Mouse (Mus musculus): ENCODE data around the gene Ccl24.
"Not testable (repeated sequence)": the region's sequence is repeated elsewhere in the genome, so short reads cannot be mapped to it uniquely, and the experiment has no call there.

Gene Ccl24

DNA sequence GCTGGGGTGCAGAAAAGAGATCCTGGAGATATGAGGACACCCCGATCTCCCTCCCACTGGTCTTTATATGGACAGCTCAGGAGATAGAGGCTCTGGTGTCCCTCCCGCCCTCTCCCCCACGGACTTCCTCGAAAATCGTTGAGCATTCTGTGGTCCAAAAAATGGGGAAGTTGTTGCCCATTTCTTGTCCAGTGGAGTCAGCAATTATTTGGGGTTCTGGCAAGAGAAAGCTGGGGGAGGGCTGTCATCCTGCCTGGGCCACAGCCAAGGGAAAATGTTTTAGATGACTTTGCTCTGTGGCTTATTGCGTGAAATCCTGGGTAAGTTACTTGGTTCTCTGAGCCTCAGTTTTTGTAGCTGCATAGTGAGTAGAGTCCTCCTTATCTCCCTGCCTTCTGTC is at the start of gene Ccl24:
Gene Ccl24, minus strand, starts transcription at position 44 of the 400 bp plus-strand sequence.
- no peak for DNase-seq

DNA sequence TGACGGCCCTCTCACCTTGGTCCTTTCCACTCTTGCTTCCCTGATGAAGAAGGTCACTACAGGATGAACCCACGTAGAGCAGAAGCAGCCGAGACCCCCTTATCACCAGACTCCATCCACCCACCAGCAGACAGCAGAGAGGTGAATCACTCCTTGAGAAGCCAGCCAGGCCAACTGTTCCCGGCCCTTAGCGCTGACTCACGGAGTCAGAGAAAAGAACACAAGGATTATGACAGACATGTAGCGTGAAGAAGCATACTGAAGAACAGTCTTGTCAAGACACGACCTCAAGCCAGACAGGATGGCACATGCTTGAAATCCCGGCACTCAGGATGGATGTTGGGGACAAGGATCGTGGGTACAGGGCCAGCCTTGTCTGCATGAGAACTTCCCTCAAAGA is 48.9 kb upstream of the Ccl24 start:
- DNase-seq: no peak

DNA sequence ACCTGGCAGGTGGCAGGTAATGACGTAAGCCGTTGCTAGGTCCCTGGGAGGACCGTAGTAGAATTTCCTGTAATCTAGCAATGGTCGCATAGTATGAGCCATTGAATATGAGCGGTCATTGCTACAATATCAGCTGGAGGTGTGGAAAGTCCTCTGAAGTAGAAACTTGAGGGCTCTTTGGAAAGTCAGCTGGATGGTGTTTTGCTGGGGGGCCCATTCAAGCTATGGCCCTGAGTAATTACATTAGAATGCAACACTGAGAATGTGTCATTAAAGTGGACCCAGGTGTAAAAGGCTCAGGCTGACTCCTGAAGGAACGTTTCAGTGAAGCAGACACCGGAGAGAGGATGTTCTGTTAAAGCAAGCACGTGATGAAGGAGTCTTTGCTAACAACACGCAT is 47.7 kb upstream of the Ccl24 start:
- no peak for DNase-seq

DNA sequence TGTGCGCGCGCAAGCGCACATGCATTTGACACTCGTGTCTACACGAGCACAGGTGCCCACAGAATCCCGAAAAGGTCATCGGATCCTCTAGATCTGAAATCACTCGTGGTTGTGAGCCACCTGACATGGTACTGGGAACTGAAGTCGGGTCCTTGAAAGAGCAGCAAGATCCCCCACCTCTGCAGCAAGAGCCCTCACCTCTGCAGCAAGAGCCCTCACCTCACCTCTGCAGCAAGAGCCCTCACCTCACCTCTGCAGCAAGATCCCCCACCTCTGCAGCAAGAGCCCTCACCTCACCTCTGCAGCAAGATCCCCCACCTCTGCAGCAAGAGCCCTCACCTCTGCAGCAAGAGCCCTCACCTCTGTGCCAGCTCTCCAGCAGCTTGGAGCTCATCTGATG is 46.9 kb upstream of the Ccl24 start:
- not testable (repeated sequence) for DNase-seq

DNA sequence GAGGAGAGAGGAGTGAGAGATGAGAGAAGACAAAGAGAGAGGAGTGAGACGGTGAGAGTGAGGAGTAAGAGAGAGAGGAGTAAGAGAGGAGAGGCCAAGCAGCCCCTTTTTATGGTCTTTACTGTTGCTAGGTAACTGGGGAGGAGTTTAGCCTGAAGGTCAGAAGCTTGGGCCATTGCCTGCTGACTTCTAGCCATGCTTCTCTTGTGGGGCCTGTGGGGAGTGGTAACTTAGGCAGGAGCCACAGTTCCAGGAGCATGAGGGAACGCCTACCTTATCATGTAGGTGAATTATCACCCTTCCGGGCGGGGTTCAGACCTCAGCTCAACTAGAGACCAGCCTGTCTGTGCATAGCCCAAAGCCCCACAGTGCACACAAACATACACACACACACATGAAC is 36.9 kb upstream of the Ccl24 start:
- DNase-seq: no peak

DNA sequence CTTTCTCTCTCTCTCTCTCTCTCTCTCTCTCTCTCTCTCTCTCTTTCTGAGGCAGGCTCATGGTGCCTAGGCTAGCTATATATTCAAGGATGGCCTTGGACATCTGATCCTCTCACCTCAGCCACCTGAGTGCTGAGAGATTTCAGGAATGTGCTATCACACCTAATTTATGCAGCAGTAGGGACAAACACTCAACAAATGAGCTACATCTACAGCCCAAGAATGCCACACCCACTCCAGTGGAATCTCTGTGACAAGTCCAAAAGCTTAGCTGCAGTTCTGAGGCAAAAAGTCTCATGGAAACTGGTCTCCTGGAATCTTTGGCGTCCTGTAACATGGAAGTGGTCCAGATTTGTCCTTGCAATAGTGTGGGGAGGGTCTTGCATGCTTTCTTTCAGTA is 34.7 kb upstream of the Ccl24 start:
- DNase-seq: no peak

DNA sequence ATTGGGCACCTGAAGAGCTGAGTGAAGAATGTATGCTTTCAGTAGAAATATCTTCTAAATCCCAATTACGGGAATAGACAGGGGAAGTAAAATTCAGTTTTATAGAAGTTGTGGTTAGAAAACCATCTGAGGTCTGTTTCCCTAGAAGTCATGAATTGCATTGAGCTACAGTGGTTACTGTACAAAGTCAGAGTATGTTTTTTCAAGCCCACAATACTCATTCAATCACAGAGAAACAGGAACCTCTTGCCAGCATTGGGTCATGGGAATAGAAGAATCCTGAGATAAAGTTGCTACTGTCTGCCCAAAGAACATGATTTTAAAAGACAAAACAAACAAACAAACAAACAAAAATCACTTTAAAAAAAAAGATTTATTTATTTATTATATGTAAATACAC is 33.9 kb upstream of the Ccl24 start:
- not testable (repeated sequence) for DNase-seq

DNA sequence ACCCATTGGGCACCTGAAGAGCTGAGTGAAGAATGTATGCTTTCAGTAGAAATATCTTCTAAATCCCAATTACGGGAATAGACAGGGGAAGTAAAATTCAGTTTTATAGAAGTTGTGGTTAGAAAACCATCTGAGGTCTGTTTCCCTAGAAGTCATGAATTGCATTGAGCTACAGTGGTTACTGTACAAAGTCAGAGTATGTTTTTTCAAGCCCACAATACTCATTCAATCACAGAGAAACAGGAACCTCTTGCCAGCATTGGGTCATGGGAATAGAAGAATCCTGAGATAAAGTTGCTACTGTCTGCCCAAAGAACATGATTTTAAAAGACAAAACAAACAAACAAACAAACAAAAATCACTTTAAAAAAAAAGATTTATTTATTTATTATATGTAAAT is 31.8 kb upstream of the Ccl24 start:
- DNase-seq: not testable (repeated sequence)

DNA sequence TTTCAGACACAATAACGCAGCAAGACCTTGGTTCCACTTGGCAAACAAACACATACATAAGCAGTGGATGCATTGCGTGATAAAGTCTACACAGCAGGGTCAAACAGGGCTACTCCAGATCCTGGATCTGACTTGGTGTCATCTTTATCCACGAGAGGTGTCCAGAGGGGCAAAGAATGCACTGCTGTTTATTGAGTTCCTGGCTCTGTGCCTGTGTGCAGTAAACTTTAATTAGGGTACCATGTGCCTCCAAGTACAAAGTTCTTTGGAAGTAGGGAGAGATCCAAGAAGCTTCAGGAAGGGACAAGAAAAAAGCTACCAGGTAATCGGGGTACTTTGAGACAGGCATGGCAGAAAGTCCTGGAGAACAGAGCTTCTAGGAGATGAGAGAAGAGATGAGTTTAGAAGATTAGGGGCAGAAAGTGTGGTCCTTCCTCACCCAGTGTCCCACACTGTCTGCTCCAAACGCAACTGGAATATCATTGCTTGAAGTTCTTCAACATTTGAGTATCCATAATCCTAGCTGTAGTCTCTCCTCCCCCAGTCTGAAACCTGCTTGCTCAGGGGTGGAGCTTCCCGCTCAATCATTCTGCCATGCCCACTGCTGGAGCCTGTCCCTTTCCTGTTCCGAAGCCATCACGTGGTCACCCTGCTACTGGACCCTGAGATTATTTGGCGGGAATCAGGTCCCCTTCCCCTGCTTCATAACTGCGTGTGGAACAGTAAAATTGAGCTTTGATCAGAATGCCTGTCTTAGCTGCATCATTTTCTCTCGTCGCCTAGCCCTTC is 17.3 kb upstream of the Ccl24 start:
- no peak for DNase-seq

DNA sequence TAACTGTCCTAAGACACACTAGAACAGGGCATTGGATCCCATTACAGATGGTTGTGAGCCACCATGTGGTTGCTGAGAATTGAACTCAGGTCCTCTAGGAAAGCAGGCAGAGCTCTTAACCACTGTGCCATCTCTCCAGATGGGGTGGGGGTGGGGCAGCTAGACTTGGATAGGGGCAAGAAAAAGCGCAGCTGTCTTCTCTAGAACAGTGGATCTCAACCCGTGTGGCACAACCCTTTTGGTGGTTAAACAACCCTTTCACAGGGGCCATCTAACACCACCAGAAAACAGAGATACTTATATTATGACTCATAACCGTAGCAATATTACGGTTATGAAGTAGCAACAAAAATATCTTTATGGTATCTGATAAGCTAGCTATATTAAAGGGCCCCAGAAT is 14.9 kb upstream of the Ccl24 start:
- no peak for DNase-seq

DNA sequence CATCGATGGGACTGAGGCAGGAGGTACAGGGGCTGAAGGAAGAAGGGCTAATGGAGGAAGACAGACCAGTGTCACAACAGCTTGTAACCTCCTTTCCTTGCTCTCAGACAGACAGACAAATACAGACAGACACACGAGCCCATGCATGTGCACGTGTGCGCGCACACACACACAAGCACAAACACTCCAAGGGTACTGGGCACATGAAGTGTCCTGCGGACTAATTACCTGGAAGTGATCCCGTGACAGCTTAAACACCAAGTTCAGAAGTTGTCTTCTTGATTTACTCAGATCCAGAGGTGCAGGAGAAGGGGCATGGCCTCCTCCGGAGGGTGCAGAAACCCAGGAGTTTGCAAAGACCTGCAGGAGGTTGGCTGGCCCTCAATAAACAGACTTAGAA is 12.8 kb upstream of the Ccl24 start:
- no peak for DNase-seq

DNA sequence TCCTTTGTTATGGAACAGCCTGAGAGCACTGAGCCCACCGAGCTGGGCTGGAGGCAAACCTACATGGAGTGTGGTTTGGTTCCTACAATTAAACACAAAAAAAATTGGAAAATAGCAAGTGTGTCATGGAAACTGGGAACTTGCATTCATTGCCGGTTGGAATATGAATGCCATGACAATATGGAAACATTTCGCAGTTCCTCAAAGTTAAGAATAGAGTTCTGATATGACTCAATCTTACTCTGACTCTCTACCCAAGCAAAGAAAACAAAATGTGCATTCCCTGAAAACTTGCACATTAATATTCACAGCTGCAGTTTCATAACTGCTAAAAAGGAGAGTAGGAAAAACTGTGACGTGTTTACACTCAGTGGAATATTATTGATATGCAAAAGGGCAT is 9.5 kb upstream of the Ccl24 start:
- DNase-seq: no peak

DNA sequence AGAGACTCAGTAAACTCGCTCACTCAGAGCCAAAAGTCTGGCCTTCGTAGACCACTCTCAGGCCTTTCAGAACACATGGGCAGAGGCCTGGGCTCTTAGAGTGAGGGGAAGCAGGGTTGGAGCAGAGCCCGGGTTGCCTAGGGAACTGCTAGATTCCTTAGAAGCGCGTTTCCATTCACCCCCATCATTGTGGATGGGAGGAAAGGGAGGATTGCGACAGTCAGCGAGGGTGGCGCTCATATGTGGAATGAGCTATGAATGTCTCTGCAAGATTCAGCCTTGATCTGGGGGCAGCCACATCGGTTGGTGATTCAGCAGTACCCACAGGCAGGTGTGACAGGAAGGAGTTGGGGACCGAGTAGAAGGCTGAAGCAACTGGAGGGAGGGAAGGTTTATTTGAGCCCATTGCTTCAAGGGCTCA is 6.5 kb upstream of the Ccl24 start:
- no peak for DNase-seq

DNA sequence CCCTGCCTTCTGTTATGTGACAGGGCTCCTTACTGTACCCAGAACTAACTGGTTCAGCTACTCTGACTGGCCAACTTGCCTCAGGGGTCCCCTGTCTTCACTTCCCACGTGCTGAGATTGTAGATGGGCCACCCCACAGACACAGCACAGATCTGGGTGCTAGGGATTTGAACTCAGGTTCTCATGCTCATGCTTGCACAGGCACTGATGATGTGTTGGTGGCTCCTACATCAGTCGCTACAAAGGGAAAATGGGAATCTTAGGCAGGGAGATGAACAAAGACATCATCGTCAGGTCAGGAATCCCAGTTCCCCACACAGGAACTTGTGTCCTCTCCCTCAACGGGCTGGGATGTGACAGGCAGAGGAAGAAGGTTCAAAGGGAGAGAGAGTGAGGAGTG is 3.2 kb upstream of the Ccl24 start:
- DNase-seq: no peak

DNA sequence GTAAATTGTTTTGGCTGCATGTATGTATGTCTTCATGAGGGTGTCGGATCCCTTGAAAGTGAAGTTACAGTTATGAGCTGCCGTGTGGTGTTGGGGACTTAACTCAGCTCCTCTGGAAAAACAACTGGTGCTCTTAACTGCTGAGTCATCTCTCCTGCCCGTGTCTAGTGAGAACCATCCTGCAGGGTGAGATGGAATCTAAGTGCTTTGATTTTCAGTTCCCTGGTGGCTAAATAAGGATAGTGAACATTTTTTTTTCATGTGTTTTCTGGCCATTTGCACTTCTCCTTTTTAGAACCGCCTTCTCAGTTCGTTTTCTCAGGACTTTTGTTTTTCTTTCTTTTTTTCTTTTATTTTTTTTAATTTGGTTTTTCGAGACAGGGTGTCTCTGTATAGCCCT is 4.2 kb downstream of the Ccl24 start:
- no peak for DNase-seq

DNA sequence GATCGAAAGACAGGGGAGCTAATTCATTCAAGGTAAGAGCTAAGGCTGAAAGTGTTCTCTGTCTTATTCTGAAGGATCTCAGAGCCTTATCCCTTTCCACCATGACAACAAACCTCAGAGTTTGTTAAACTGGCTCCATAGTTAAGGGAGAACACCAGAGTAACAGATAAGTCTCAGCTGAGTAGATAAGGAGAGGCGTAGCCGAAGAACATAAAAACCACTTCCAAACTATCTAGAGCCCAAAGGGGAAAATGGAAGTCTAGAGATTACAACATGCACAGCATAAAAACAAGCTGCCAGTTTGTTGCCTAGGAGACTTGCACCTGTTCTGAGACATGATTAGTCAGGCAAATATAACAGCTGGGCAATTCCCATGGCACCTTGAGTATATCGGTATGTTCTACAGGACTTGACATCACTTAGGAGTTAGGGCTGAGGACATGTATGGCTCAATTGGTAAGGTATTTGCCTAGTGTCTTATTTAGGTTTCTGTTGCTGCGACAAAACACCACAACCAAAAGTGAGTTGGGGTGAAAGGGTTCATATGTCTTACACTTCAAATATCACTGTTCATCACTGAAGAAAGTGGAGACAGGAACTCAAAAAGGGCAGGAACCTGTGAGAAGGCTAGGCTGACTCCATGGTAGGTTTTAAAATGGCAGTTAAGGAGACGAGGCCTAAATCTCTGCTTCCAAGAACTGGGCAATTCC is 5.1 kb downstream of the Ccl24 start:
- DNase-seq: no peak

DNA sequence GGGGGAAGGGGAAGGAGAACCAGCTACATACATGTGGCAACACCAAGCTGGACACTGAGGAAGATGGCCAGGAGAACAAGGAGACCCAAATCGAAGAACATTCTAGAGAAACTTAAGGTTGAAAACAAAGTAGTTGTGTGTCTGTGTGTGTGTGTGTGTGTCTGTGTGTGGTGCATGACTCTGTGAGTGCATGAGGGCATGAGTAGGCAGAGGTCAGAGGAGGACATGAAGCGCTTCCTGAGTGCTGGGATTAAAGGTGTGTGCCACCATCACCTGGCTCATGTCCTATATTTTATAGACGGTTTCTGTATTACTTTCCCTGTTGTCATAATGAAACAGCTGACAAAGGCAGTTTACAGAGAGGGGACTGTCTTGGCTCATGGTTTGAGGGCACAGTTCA is 9.4 kb downstream of the Ccl24 start, which contains the start of gene Ccl26:
Gene Ccl26, minus strand, starts transcription at position 101 of the 400 bp plus-strand sequence.
- no peak for DNase-seq

DNA sequence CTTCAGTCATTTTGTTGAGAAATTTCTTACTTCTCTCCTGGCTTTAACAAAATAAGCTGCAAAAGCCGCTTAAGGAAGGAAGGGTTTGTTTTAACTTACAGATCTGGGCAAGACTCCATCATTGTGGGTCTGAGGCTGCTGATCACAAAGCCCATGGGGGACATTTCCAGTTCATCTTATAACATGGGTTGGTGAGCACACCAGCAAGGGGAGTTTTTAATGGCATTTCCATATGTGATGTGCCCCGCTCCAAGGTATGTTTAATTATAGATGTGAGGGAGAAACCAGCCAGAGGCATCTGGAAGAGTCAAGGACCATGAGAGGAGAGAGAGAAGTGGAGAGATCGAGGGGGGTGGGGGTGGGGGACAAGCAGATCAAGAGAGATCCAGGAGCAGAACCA is 15.2 kb downstream of the Ccl24 start:
- no peak for DNase-seq

DNA sequence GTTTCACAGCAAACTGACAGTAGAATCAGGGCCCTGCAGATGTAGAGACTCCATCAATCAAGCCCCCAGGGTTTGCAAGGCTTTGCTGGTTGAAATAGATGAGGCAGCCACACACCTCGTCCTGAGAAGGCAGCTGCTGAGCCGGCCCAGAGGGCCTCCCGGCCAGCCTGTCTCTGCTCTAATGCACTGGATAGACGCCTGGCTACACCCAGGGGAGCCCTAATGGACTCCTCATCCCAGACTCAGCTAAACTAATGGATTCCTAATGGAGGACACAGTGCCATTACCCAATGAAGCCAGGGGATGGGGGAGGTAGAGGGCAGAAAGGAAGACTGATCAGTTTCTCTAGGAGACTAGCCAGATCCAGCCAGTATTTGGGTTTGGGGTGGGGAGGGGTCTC is 15.8 kb downstream of the Ccl24 start:
- DNase-seq: no peak

DNA sequence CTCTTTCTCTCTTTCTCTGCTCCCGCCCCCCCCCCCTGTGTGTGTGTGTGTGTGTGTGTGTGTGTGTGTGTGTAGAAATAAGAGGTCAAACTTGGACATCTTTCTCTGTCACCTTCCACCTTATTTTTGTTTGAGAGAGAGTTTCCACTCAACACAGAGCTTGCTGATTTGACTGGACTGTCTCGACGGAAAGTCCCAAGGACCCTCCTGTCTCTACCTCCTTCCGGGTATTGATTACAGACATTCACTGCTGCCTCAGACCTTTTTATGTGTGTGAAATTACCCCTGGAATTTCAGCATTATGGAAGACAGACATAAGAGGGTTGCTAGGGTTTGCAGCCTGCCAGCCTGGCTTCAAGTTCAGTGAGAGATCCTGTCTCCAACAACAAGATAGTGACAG is 16.6 kb downstream of the Ccl24 start:
- no peak for DNase-seq

DNA sequence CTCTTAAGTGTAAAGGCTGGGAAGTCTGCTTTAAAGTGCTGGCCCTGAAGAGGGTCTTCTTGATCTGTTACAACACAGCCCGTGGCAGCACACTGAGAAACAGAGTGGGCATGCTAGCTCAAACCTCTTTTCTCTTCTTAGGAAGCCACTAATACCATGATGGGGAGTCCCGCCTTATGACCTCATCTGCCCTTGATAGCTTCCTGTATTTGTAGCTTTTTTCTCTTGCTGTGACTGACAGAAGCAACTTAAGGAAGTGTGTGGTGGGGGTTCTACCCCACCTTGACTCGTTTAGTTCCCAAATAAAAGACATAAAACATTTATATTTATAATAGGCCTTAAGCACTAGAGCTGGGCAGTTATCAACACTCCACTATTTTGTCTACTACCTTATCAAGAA is 21.3 kb downstream of the Ccl24 start:
- DNase-seq: no peak

DNA sequence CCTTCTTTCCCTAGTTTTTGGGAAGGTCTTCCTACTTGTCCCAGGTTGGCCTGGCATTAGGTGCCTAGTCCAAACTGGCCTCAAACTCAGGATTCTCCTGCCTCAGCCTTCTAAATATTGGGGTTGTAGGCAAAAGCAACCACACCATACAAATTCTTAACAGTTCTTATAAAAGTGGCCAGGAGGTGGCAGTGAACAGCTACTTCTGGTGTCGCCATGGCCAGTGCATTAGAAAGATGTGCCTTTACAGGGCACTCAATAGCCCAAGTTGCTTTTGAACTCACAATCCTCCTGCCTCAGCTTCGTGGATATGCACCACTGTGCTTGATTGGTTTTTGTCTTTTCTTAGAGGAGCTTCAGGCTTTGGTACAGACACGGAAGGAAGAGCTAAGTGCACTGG is 21.9 kb downstream of the Ccl24 start:
- no peak for DNase-seq

DNA sequence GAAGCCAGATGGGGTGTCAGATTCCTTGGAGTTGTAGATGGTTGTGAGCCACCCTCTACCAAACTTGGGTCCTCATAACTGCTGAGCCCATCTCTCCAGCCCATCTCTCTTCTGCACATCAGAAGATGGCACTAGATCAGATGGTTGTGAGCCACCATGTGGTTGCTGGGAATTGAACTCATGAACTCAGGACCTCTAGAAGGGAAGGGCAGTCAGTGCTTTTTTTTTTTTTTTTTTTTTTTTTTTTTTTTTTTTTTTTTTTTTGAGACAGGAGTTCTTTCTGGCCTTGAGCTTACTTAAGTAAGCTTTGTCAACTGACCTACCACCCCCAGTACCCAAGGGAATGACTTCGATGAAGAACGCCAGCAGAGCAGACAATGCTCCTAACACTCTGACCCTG is 24.9 kb downstream of the Ccl24 start:
- no peak for DNase-seq
